Mouse (Mus musculus) pancreas, adult 10 weeks (tissue): ENCODE results near the gene Gm8906. TPM values are rescaled to one million over a fixed set of nuclear protein-coding genes. Genes with fewer than 3 reads are reported as not detected.

ENCODE experiments used
- polyA plus RNA-seq: library from polyadenylated mRNA; stranded (reverse); fragments of 350-450 nt; fragmentation: Illumina TruSeq; extraction: RNeasy Lipid Tissue Mini Kit (QIAGEN cat#74804); gene quantifications from one replicate; pipeline ENCODE4 v1.2.3, GENCODE M21; 2015; ENCODE audit warnings: low read depth, low replicate concordance; ENCODE audit not compliant: insufficient read depth

The Gm8906 gene
- not detected for polyA plus RNA-seq

GRCm38 (mm10) chr5:11502385-11502784 is at the start of gene Gm8906:
Gm8906 (plus strand) TSS chr5:11502685.

Other genes with a start within 250 kb of the Gm8906 start
- not detected for gene Gm8890, start 246.7 kb upstream of the Gm8906 start, polyA plus RNA-seq
- not detected for gene Speer1, start 161.2 kb upstream of the Gm8906 start, polyA plus RNA-seq
- gene Gm8897, start 86.3 kb upstream of the Gm8906 start, polyA plus RNA-seq, result not detected
- gene Gm6460, start 92.2 kb downstream of the Gm8906 start, polyA plus RNA-seq, result not detected
- not detected for gene Gm8922, start 179.3 kb downstream of the Gm8906 start, polyA plus RNA-seq